Mouse (Mus musculus) myocyte (in vitro differentiated cells): ENCODE data around the gene Gm16181. TPM values are rescaled to one million over a fixed set of nuclear protein-coding genes. Genes with fewer than 3 reads are reported as not detected.
"Not testable (repeated sequence)": the region's sequence is repeated elsewhere in the genome, so short reads cannot be mapped to it uniquely, and the experiment has no call there.

ENCODE experiments used
- H3K27me3 ChIP-seq: one replicate; pipeline ENCODE4 v1.6.1; 2011; ENCODE audit not compliant: control insufficient read depth, insufficient read depth, insufficient read length
- H3K36me3 ChIP-seq: one replicate; pipeline ENCODE4 v1.6.1; 2011; ENCODE audit not compliant: control insufficient read depth, insufficient read depth
- H3K4me2 ChIP-seq: one replicate; pipeline ENCODE4 v1.6.1; 2011; ENCODE audit warnings: low read depth, control low read depth
- H3K4me3 ChIP-seq: one replicate; pipeline ENCODE4 v1.5.1; 2011; ENCODE audit warnings: mild to moderate bottlenecking, control low read depth, moderate library complexity
- H3K79me2 ChIP-seq: one replicate; pipeline ENCODE4 v1.6.1; 2011; ENCODE audit not compliant: control insufficient read depth, insufficient read depth
- H3ac ChIP-seq: one replicate; pipeline ENCODE4 v1.6.1; 2011; ENCODE audit not compliant: control insufficient read depth, insufficient read length
- CEBPB ChIP-seq: IDR thresholded peaks from 2 replicates; pipeline ENCODE4 v1.6.1; 2011; ENCODE audit warnings: mild to moderate bottlenecking, moderate library complexity; ENCODE audit not compliant: poor library complexity, insufficient read depth, severe bottlenecking
- E2F4 ChIP-seq: IDR thresholded peaks from one replicate; pipeline ENCODE4 v1.6.1; 2011; ENCODE audit warnings: mild to moderate bottlenecking, control low read depth, moderate library complexity; ENCODE audit not compliant: insufficient read depth
- MAX ChIP-seq: IDR thresholded peaks from one replicate; pipeline ENCODE4 v1.6.1; 2011; ENCODE audit warnings: low read depth, mild to moderate bottlenecking, control low read depth
- MYOD1 ChIP-seq, 3 experiments: IDR thresholded peaks; one replicate each; pipeline ENCODE4 v1.6.1; 2011; ENCODE audit warnings: control low read depth in 2 of 3, low read depth in 2 of 3, mild to moderate bottlenecking in 2 of 3, moderate library complexity in 1 of 3; ENCODE audit not compliant: insufficient read length in 2 of 3, control insufficient read depth in 1 of 3
- MYOG ChIP-seq, 3 experiments: IDR thresholded peaks; one replicate each; pipeline ENCODE4 v1.6.1; 2011; ENCODE audit warnings: control low read depth in 2 of 3, low read depth in 2 of 3, mild to moderate bottlenecking in 2 of 3; ENCODE audit not compliant: insufficient read length in 2 of 3, control insufficient read depth in 1 of 3, insufficient read depth in 1 of 3
- POLR2A ChIP-seq: IDR thresholded peaks from one replicate; pipeline ENCODE4 v1.6.1; 2011; ENCODE audit warnings: low read depth, mild to moderate bottlenecking, control low read depth, moderate library complexity; ENCODE audit not compliant: insufficient read length
- POLR2AphosphoS2 ChIP-seq: IDR thresholded peaks from one replicate; pipeline ENCODE4 v1.6.1; 2011; ENCODE audit warnings: low read depth, control low read depth; ENCODE audit not compliant: insufficient read length
- REST ChIP-seq: IDR thresholded peaks from one replicate; pipeline ENCODE4 v1.6.1; 2011; ENCODE audit warnings: mild to moderate bottlenecking, control low read depth, moderate library complexity; ENCODE audit not compliant: insufficient read depth, insufficient read length
- SRF ChIP-seq: IDR thresholded peaks from one replicate; pipeline ENCODE4 v1.6.1; 2011; ENCODE audit warnings: low read depth; ENCODE audit not compliant: control insufficient read depth, insufficient read length
- TCF12 ChIP-seq: IDR thresholded peaks from one replicate; pipeline ENCODE4 v1.6.1; 2011; ENCODE audit warnings: mild to moderate bottlenecking, control low read depth; ENCODE audit not compliant: poor library complexity, insufficient read depth, severe bottlenecking
- TCF3 ChIP-seq: IDR thresholded peaks from one replicate; pipeline ENCODE4 v1.6.1; 2011; ENCODE audit warnings: low read depth, control low read depth; ENCODE audit not compliant: insufficient read length
- USF1 ChIP-seq: IDR thresholded peaks from one replicate; pipeline ENCODE4 v1.6.1; 2011; ENCODE audit warnings: low read depth, mild to moderate bottlenecking, control low read depth, moderate library complexity
- polyA plus RNA-seq: library from polyadenylated mRNA; unstranded; fragments of >200 nt; fragmentation: generic; extraction: Trizol; gene quantifications from one replicate; pipeline ENCODE4 v1.2.1, GENCODE M21; 2012; ENCODE audit warnings: missing spikeins

The Gm16181 gene
- polyA plus RNA-seq, 1 experiment = 0.18 TPM

- Histone ChIP-seq H3K4me2 (no peak overlapping the region), H3K36me3 (peaks cover 10% of the 10 kb centered on the region), H3K27me3 (no peaks in the 10 kb centered on the region), H3ac (no peak overlapping the region), H3K4me3 (no peak overlapping the region), H3K79me2 (peaks cover 5% of the 10 kb centered on the region)
- TF ChIP-seq E2F4 (no peak), POLR2AphosphoS2 (no peak), REST (no peak), MYOG (IDR thresholded peaks at IDR 0.05; ENCODE audit: control insufficient read depth in 1 of 3, insufficient read depth in 1 of 3, insufficient read length in 2 of 3, low read depth in 2 of 3) (no peak), CEBPB (no peak), MYOD1 (IDR thresholded peaks at IDR 0.05; ENCODE audit: control insufficient read depth in 1 of 3, insufficient read length in 2 of 3, low read depth in 2 of 3) (no peak)
These were observed 6.0 kb downstream of the Gm16181 start for GRCm38 (mm10) chr17:35226561-35227046.

DNA sequence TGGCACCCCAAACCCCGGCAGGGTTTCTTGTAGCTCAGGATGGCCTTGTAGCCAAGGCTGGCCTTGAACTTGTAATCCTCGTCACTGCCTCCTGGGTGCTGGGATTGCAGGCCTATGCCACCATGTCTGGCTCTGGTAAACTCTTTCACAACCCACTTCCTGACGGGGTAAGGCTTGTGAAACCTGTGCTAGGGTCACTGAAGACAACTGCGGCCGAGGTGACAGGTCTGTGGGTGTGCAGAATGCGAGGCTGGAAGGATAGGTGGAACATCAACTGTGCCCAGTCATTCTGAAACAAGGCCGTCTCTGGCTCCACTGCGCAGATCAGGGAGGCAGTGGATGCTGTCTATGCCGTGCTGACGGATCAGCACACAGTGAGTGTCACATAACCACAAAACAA is 10.4 kb downstream of the Gm16181 start:
- Histone ChIP-seq H3K4me2 (no peak overlapping the region), H3K36me3 (peaks cover 14% of the 10 kb centered on the region), H3K79me2 (peaks cover 21% of the 10 kb centered on the region), H3K27me3 (no peaks in the 10 kb centered on the region), H3ac (no peak overlapping the region), H3K4me3 (no peak overlapping the region)
- no peak for TF ChIP-seq E2F4
- TF ChIP-seq MYOD1 (IDR thresholded peaks at IDR 0.05; ENCODE audit: control insufficient read depth in 1 of 3, insufficient read length in 2 of 3, low read depth in 2 of 3) = no peak
- TF ChIP-seq CEBPB = no peak
- no peak for TF ChIP-seq USF1
- TF ChIP-seq TCF12 = no peak
- TF ChIP-seq SRF = no peak
- TF ChIP-seq REST = no peak
- TF ChIP-seq MAX = no peak
- no peak for TF ChIP-seq POLR2AphosphoS2
- TF ChIP-seq POLR2A = no peak
- no peak for TF ChIP-seq MYOG (IDR thresholded peaks at IDR 0.05; ENCODE audit: control insufficient read depth in 1 of 3, insufficient read depth in 1 of 3, insufficient read length in 2 of 3, low read depth in 2 of 3)

DNA sequence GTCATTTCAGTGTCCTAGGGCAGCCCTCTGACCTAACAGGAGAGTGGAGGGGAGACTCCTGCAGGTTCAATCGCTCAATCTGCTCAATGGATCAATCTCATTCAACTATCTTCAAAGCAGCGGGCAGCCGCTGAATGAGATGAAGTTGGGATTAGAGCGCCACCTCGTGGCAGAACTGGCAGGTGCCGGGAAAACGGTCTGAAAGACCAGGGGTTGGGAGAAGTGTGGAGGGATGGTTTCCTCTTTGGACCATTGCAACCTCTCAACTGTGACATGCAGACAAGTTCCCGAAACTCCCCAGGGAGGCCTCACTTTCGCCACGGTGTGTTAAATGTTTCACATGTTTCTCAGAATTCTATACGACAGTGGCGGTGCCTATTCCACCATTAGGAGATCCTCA is 11.4 kb downstream of the Gm16181 start:
- Histone ChIP-seq H3K79me2 (peaks cover 21% of the 10 kb centered on the region), H3K4me2 (no peak overlapping the region), H3K36me3 (peaks cover 14% of the 10 kb centered on the region), H3ac (no peak overlapping the region), H3K4me3 (no peak overlapping the region), H3K27me3 (no peaks in the 10 kb centered on the region)
- TF ChIP-seq POLR2AphosphoS2 (no peak), TCF3 (no peak), MAX (no peak), TCF12 (no peak), USF1 (no peak), MYOG (IDR thresholded peaks at IDR 0.05; ENCODE audit: control insufficient read depth in 1 of 3, insufficient read depth in 1 of 3, insufficient read length in 2 of 3, low read depth in 2 of 3) (no peak)

DNA sequence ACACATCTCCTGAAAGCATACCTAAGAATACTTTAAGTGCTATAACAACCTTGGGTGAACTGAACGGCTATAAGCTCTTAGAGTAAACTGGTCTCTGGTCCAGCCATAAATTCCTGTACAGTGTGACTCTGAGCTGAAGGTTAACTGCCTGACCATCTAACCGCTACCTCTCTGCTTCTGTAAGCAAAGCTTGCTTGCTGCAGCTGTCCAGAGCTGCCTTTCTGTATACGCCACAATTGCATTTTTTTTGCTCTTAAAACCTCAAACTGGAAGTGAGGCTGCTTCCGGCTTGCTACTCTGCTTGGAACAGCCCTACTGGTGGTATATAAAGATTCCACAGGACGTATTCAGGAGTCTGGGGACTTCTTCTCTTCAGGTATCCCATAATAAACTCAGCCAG is 12.0 kb downstream of the Gm16181 start:
- Histone ChIP-seq H3K27me3 (no peaks in the 10 kb centered on the region), H3ac (no peak overlapping the region), H3K4me3 (no peak overlapping the region), H3K79me2 (peaks cover 21% of the 10 kb centered on the region), H3K4me2 (no peak overlapping the region), H3K36me3 (peaks cover 14% of the 10 kb centered on the region)
- TF ChIP-seq REST (no peak), USF1 (no peak), POLR2AphosphoS2 (no peak), MYOG (IDR thresholded peaks at IDR 0.05; ENCODE audit: control insufficient read depth in 1 of 3, insufficient read depth in 1 of 3, insufficient read length in 2 of 3, low read depth in 2 of 3) (no peak), MYOD1 (IDR thresholded peaks at IDR 0.05; ENCODE audit: control insufficient read depth in 1 of 3, insufficient read length in 2 of 3, low read depth in 2 of 3) (no peak), TCF3 (no peak), CEBPB (no peak), TCF12 (no peak), POLR2A (no peak), E2F4 (no peak), SRF (no peak)

GRCm38 (mm10) chr17:35233114-35233980 is 12.7 kb downstream of the Gm16181 start, which contains the start of gene Atp6v1g2:
Gene Atp6v1g2 (plus strand): TSS chr17:35233660.
- Histone ChIP-seq H3K79me2 (peaks cover 21% of the 10 kb centered on the region), H3K4me3 (peak within 1 kb of the TSS; percentile 94), H3K36me3 (peaks cover 14% of the 10 kb centered on the region), H3K4me2 (peak within 1 kb of the TSS; percentile 80), H3ac (peak within 1 kb of the TSS; percentile 80), H3K27me3 (no peaks in the 10 kb centered on the region)
- no peak for TF ChIP-seq MYOG (IDR thresholded peaks at IDR 0.05; ENCODE audit: control insufficient read depth in 1 of 3, insufficient read depth in 1 of 3, insufficient read length in 2 of 3, low read depth in 2 of 3)
- no peak for TF ChIP-seq CEBPB
- TF ChIP-seq USF1 = no peak
- TF ChIP-seq SRF = no peak
- no peak for TF ChIP-seq POLR2AphosphoS2
- TF ChIP-seq E2F4 = no peak
- no peak for TF ChIP-seq TCF3
- TF ChIP-seq TCF12 = no peak
- no peak for TF ChIP-seq MAX
- TF ChIP-seq REST = no peak
- TF ChIP-seq POLR2A = no peak
- no peak for TF ChIP-seq MYOD1 (IDR thresholded peaks at IDR 0.05; ENCODE audit: control insufficient read depth in 1 of 3, insufficient read length in 2 of 3, low read depth in 2 of 3)

- H3K4me3 ChIP-seq = peak overlapping the region; percentile 94
- not testable (repeated sequence) for H3K27me3 ChIP-seq
- H3K36me3 ChIP-seq = peaks cover 12% of the 10 kb centered on the region
- H3K4me2 ChIP-seq = peak overlapping the region; percentile 80
- peaks cover 21% of the 10 kb centered on the region for H3K79me2 ChIP-seq
- H3ac ChIP-seq = peak overlapping the region; percentile 80
These were observed 13.5 kb downstream of the Gm16181 start for GRCm38 (mm10) chr17:35234090-35234489.
